Mouse (Mus musculus) gastrocnemius, postnatal 10 days (tissue): ENCODE data around the gene Rnf207. TPM values are rescaled to one million over a fixed set of nuclear protein-coding genes. Genes with fewer than 3 reads are reported as not detected.

Experiments
- DNase-seq: peaks from one replicate; pipeline ENCODE4 v3.0.0; 2021; ENCODE audit warnings: mixed read lengths
- total RNA-seq, 2 experiments: library from RNA; stranded (reverse); gene quantifications; 2 replicates each; pipeline ENCODE4 v1.2.3; 2021

The Rnf207 gene
- total RNA-seq, 2 experiments from 2014 or later: 0.40 TPM; not detected in 1

GRCm38 (mm10) chr4:152272449-152273049 lies 46.2 kb downstream of the Rnf207 start:
- peak; percentile 60 for DNase-seq

- DNase-seq: no peak
Measured at GRCm38 (mm10) chr4:152272006-152272405, 46.8 kb downstream of the Rnf207 start.

DNA sequence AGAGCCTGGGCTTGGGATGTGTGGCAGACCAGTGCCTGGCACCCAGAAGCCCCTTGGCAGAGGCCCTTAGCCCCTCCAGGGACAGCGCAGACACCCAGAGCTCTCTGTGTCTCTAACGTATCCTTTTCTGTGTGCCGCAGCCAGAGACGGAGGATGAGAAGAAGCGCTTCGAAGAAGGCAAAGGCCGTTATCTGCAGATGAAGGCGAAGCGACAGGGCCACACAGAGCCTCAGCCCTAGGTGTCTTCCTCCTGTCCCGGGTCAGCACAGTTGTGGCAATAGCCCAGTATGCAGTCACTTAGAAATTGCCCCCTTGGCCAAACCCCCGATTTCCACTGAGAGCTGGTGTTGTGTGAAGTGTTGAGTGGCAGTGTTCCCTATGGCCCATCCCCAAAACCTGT lies 47.5 kb downstream of the Rnf207 start:
- no peak for DNase-seq

GRCm38 (mm10) chr4:152270599-152270998 lies 48.2 kb downstream of the Rnf207 start:
- no peak for DNase-seq

GRCm38 (mm10) chr4:152269967-152270366 lies 48.8 kb downstream of the Rnf207 start:
- no peak for DNase-seq

- DNase-seq: peak; percentile 48
Measured at GRCm38 (mm10) chr4:152267748-152268369, 50.9 kb downstream of the Rnf207 start.

GRCm38 (mm10) chr4:152266236-152266895 lies 52.4 kb downstream of the Rnf207 start:
- DNase-seq: peak; percentile 67

GRCm38 (mm10) chr4:152265791-152266190 lies 53.0 kb downstream of the Rnf207 start:
- no peak for DNase-seq

GRCm38 (mm10) chr4:152264867-152265568 lies 53.8 kb downstream of the Rnf207 start:
- no peak for DNase-seq

GRCm38 (mm10) chr4:152264177-152264530 lies 54.6 kb downstream of the Rnf207 start:
- no peak for DNase-seq

- no peak for DNase-seq
Measured at GRCm38 (mm10) chr4:152263512-152264176, 55.1 kb downstream of the Rnf207 start.

DNA sequence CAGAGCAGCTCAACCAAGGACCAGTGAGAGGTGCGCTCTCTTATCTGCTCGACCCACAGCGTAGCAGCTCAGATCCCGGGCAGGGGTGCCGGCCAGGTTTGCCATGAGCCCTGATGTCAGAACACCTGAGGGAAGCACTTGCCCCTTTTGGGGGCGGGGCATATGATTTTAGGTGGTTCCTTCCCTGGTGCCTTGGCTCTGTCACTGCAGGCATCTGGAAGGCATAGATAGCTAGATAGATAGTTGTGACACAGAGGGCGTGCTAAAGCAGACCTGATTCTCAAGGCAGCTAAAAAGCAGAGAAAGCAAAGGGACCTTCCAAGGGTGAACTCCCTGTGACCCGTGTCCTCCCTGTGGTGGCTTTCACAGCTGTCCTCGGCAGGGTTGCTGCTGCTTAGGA lies 55.7 kb downstream of the Rnf207 start:
- no peak for DNase-seq

DNA sequence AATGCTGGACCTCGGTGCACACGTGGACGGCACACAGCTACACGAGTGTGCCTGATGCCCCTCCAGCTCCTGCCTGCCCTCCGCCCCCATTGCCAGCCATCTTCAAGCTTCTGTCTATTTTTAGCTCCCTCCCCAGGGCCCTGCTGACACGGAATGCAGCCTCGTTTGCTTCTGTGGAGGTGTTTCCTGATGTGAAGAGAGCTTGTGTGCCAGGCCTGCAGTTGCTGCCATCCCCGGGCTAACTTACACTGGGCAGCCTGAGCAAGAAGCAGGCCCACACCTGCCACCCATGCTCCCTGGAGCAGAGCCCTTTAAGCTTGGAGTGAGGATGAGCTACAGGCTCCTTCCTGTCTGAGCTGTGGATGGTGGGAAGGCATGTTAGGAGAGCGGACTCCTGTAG lies 56.6 kb downstream of the Rnf207 start:
- DNase-seq: no peak

- no peak for DNase-seq
Measured at GRCm38 (mm10) chr4:152260451-152260850, 58.3 kb downstream of the Rnf207 start.

GRCm38 (mm10) chr4:152257070-152257469 lies 61.7 kb downstream of the Rnf207 start:
- peak; percentile 69 for DNase-seq

Other genes starting within 250 kb of the Rnf207 start
- 10 to 100 TPM; 14.7 to 22.0 TPM for gene Plekhg5, start 246.5 kb downstream of the Rnf207 start, total RNA-seq
- gene Tnfrsf25, start 203.1 kb downstream of the Rnf207 start, total RNA-seq: 1 to 10 TPM in 1 of 2 experiments, under 1 TPM in 1; 0.82 to 2.9 TPM
- gene Espn, start 166.6 kb downstream of the Rnf207 start, total RNA-seq: 1 to 10 TPM; 1.1 to 1.2 TPM
- gene Hes2, start 160.1 kb downstream of the Rnf207 start, total RNA-seq: not detected
- 10 to 100 TPM; 11.9 to 14.1 TPM for gene Acot7, start 140.9 kb downstream of the Rnf207 start, total RNA-seq
- gene Gpr153, start 44.8 kb downstream of the Rnf207 start, total RNA-seq: 10 to 100 TPM; 25.1 to 32.2 TPM
- not detected for gene Hes3, start 27.3 kb downstream of the Rnf207 start, total RNA-seq
- 10 to 100 TPM; 17.3 to 19.1 TPM for gene Icmt, start 21.8 kb downstream of the Rnf207 start, total RNA-seq
- 100 to 1,000 TPM; 305 to 332 TPM for gene Rpl22, start 6.7 kb upstream of the Rnf207 start, total RNA-seq
- gene Chd5, start 19.7 kb upstream of the Rnf207 start, total RNA-seq: under 1 TPM; 0.36 to 0.56 TPM
- 1 to 10 TPM; 1.2 to 1.8 TPM for gene Nphp4, start 157.7 kb upstream of the Rnf207 start, total RNA-seq
- gene Kcnab2, start 158.9 kb upstream of the Rnf207 start, total RNA-seq: 1 to 10 TPM; 3.2 to 5.4 TPM